Mouse (Mus musculus) right cerebral cortex, postnatal 10 days (tissue): ENCODE measurements around the gene Hlcs.

ENCODE experiments used
- DNase-seq, 2 experiments: peaks; one replicate each; pipeline ENCODE4 v3.0.0; 2021; ENCODE audit warnings: low spot score in 2 of 2

Hlcs gene

DNA sequence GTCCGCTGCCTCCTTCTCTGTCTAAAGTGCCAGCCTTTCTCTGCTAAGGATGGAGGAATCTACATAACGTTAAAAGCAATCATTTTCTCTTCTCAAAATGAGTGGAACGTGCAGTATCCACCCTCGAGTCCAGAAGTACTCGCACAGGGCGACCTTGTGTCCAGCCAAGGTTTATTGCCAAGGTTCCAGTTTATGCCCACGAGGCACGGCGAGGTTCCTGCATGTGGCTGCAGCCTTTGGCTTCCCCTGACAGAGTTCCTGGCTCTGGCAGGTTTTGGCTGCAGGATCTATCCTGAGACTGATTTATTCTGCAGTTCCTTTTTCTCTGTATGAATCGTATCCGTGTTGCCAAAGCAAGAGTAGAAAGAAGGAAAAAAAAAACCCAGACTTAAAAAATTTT lies 150.3 kb downstream of the Hlcs start:
- peak in 1 of 2 experiments; percentile 50 for DNase-seq

- DNase-seq: no peak
Observed at GRCm38 (mm10) chr16:94162000-94162399, 151.4 kb downstream of the Hlcs start.

DNA sequence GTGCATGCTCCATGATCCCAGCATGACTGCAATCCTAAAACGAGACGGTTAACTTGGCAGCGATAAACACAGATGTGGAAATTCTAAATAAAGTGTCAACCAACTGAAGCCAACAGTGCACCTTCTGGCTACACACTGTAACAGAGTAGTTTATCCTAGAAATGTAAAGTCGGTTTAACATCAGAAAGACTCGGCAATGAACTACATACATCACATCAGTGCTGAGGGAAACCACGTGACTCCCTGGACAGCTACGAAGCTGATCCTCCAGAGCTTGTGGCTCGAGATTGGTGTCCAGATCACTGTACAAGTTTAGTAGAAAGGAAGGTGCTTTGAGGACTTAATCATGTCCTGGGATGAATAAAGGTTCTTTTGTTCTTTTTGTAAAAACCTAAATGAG lies 155.6 kb downstream of the Hlcs start:
- DNase-seq: no peak

DNA sequence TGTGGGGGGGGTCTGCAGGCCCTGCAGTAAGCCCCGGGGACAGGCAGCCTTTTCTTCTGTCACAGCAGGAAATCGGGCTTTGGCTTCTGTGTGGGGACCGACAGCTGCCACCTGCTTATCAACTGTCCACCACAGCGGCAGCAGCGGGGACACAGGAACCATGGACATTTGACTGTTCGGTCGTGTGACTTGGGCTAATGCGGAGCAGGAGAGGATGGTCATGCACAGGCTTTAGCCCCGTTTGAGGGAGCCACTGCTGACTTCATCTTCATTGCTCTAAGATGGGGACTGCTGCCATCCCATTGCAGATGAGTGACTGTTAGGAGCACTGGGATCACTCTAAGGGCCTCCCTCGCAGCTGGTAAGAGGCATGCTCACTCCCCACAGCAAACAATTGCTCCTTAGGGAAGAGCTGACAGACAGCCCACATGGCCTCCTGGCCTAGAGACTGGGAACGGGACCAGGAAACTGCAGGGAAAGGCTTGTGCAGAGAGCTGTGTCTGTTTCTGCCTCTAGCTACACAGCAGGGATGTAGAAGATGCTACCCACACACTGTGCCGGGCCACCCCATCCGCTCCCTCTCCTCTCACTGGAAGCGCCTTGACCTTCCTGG lies 158.2 kb downstream of the Hlcs start:
- peak in 1 of 2 experiments; percentile 49 for DNase-seq

DNA sequence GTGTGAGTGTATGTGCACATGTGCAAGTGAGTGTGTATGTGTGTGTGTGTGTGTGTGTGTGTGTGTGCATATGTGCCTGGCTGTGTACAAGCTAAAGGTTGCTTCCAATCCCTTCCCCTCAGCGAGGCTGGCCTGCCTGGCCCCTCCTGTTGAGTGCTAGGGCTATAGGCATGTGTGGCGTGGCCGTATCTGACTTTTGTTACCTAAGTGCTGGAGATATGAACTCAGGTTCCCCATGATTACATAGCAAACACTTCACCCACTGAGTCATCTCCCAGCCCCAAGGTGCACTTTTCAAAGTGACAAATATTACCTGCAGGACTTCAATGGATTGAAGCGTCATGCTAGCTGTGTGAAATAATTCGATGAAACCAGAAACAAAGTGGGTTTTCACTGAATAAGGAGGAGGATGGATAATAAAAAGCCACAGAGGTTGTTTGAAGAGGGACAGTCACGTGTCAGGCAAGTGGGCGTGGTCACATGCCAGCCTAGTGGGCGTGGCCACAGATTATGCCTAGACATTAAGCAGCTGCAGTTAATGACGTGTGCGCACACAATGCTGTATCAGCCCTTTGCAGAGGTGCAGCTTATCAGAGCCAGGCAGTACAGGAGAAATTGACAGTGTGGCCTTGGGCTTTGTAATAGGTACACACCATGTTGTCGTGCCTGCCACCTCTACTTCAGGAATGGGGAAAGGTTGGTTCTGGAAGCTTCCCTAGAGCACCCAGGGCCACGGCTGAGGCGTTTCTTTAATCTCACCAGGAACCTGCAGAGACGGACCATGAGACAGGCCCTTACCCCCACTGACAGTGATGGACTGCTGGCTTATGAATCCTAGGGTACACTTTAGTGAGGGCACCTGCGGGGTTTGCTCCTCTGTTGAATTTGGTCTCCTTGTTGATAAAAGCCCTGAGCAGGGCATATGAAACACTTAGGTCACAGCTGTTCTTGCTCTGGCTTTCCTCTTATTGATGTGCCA lies 163.0 kb downstream of the Hlcs start:
- no peak for DNase-seq

GRCm38 (mm10) chr16:94148139-94148538 lies 165.2 kb downstream of the Hlcs start:
- peak in 1 of 2 experiments; percentile 46 for DNase-seq

DNA sequence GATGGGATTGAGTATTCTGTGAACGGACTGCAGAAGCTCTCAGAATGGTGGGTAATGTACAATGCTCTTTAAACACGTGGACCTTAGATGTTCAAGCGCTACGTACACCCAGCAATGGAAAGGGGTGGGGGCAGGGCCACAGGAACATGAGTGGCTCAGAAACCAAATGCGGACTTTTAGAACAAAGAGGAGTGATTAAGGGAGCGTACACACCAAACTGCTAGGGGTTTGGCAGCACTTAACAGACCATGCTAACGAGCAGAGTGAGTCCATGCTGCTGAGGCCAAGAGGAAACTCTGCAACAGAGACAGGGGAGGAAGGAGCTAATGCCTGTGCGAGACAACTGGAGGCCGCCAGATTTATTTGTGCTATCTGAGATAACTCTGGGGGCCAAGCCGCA lies 170.0 kb downstream of the Hlcs start:
- no peak for DNase-seq

DNA sequence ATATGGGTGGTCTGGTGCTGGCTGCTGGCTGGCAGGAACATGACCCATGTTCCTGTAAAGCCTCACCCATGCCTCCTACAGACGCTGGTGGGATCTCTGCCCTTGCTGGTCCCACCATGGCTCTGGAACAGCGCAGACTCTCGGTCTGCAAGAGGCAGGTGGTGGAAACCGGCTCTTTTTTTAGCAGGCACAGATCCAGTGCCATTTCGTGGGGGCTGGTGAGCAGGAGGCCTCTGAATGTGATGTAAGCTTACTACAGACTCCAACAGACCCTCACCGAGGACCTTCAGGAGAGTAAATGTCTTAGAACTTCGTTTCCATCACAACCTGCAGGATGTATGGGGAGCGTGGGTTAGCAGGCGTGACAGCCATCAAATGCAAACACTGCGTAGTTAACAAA lies 172.6 kb downstream of the Hlcs start:
- DNase-seq: peak in 1 of 2 experiments; percentile 54

GRCm38 (mm10) chr16:94134218-94134617 lies 179.2 kb downstream of the Hlcs start:
- DNase-seq: no peak

GRCm38 (mm10) chr16:94128236-94128835 lies 185.0 kb downstream of the Hlcs start:
- DNase-seq: no peak

DNA sequence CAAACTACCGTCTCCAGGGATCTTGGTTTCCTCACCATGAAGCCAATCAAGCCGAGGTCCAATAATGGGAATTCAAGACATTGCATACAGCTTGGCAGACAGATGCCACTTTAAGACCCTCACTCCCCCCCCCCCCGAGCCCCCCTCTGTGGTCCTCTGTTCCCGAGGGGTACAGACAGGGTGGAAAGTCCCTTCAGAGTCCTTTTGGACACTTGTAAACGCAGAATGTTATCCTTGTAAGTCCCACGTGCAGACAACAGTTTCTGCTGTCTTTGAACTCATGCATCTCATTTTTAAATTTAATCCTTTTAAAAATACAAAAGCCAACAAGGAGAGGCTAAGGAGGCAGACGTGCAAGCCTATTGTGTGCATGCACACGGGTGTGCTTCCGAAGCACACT lies 187.2 kb downstream of the Hlcs start:
- DNase-seq: no peak

DNA sequence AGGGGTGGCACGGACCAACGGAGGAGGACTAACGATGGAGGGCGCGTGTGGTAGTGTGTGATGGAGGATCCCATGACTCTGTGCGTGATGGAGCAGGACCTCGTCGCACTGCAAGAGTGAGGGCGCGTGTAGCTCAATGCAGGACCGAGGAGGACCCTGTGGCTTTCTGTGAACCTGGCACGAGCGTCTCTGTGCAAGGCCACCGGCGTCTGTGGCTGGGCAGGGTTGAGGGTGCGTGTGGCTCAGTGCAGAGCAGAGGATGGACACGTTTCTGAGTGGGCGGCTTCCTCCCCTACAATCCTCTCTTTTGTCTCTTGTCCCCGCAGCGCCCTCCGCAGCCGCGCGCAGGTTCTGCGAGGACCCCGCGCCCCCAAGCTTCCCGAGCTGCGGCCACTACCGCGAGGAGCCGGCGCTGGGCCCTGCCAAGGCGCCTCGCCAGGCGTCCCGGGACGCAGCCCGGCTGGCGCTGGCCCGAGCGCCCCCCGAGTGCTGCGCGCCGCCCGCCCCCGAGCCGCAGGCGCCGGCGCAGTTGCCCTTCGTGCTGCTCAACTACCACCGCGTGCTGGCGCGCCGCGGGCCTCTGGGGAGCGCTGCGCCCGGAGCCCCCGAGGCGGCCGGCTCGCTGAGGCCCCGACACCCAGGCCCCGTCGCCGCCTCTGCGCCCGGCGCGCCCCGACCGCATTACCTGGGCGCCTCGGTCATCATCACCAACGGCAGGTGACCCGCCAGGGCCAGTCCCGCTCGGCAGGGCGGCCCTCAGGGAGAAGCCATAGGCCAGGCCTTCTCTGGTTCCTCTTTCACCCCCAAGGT lies 188.0 kb downstream of the Hlcs start:
- no peak for DNase-seq

DNA sequence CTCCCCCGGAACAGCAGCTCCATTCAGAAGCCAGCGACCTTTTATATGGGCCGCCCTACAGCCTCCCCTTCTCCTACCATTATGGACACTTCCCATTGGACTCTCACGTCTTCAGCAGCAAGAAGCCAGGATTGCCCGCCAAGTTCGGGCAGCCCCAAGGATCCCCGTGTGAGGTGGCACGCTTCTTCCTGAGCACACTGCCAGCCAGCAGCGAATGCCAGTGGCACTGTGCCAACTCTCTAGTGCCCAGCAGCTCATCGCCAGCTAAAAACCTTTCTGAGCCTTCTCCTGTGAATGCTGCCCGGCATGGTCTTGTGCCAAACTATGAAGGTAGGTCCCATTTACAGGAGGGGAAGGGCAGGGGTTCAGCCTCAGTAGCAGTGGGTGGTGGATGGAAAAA lies 190.1 kb downstream of the Hlcs start:
- DNase-seq: peak; percentile 71 to 76

DNA sequence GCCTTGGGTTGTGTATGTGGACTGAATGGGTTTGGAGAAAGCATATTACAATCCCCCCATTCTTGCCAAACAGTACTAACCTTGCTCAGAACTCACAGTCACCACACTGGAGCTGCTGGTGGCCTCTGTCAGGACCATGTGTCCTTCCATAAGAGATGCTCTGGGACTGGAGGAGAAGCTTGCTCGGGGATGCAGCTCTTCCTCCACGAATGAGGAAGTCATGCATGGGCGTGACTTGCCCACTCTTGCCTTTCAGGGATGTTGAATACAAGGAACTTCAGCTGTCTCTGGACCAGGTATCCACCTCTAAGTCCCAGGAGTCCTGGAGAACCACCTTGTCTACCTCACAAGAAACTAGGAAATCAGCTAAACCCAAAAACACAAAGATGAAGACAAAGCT lies 191.0 kb downstream of the Hlcs start:
- no peak for DNase-seq

DNA sequence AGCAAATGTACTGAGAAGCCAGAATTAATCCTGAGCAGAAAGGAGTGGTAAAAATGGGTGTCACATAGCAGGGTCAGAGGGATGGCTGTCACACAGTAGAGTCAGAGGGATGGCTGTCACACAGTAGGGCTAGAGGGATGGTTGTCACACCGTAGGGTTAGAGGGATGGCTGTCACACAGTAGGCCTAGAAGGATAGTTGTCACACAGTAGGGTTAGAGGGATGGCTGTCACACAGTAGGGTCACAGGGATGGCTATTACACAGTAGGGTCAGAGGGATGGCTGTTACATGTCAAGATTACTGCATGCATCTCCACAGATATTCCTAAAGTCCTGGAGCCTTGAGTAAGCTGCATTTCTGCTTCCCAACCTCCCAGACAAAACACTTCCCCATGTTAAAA lies 195.0 kb downstream of the Hlcs start:
- DNase-seq: no peak

- DNase-seq: no peak
Observed at GRCm38 (mm10) chr16:94117333-94117732, 196.0 kb downstream of the Hlcs start.

DNA sequence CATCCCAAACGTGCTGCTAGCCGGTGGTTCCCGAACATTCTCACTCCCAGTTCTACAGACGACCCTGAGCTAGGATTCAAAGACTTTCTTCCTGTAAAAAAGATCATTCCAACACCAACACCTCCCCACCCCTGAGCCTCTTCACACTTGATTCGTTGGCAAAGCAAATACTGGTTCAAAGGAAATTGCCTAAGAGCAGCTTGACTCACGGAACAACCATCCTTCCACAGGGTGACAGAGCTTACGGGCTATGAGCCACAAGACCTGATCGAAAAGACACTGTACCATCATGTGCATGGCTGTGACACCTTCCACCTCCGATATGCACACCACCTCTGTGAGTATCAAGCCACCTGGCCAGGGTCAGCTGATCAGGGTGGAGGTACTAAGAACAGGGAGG lies 198.7 kb downstream of the Hlcs start:
- DNase-seq: no peak

DNA sequence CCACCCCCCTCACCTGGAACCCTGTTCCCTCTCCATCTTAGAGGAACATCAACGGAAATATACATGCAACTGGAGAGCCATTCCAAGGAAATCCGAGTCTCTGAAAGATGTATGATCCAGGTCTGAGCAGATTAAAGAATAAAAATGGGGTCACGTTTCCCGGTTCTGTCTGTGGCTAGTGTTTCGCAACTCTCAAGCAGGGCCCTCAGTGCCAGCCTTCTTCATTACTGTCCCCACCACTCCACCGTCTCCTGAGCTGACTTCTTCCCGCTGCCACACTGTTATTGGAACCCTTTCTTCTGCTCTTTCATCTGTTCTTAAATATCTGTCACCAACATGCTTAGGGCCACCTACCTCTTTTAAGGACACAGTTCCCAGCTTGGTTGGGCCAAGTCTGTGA lies 200.2 kb downstream of the Hlcs start:
- no peak for DNase-seq

GRCm38 (mm10) chr16:94097724-94098455 lies 215.5 kb downstream of the Hlcs start:
- no peak for DNase-seq

- DNase-seq: no peak
Observed at GRCm38 (mm10) chr16:94096479-94096878, 216.9 kb downstream of the Hlcs start.
